Mouse (Mus musculus): ENCODE measurements around the gene Pdk2. TPM values are rescaled to one million over a fixed set of nuclear protein-coding genes. Genes with fewer than 3 reads are reported as not detected.

The Pdk2 gene
- polyA plus RNA-seq, 1 experiment from 2014 or later, result 35.8 TPM

DNA sequence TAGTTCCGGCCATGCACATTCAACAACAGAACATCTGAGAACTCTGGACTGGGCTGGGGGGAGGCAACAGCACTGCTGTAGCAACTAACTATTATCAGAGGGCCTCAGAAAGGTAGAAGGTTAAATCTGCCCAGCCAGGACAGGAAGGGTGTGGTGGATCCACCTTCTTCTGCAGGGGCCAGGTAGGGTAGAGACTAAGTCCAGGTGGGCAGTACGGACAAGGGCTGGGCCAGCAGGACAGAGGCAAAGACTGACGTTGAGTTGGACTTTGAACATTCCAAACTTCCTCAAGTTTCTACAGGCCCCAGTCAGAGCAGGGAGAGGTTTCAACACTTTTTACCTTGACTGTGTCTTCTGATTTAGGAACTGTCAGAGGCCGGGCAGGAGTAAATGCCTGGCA, 33.5 kb upstream of the Pdk2 start:
- Histone ChIP-seq H3K36me3 (ENCODE audit: control insufficient read depth, insufficient read depth, low read length) (no peaks in the 10 kb centered on the region), H3K4me1 (ENCODE audit: control insufficient read depth, insufficient read depth, low read length) (peaks cover 63% of the 10 kb centered on the region), H3K4me3 (ENCODE audit: low read depth, low read length) (peak overlapping the region; percentile 55; the same call in 1 of the 2 replicates), H3K27me3 (ENCODE audit: control insufficient read depth, insufficient read depth, low read length) (no peaks in the 10 kb centered on the region), H3K4me2 (replicated peaks; ENCODE audit: low read depth, low read length) (peak overlapping the region; percentile 79), H3K9me3 (ENCODE audit: control insufficient read depth, low read depth, low read length) (no peaks in the 10 kb centered on the region), H3K9ac (replicated peaks; ENCODE audit: low read depth, low read length) (no peak overlapping the region), H3K27ac (ENCODE audit: low read length) (peak overlapping the region; percentile 81; the same call in 1 of the 2 replicates)
- no peak for ATAC-seq (ENCODE audit: insufficient number of reproducible peaks, insufficient read depth, low FRiP score, low read depth)
- WGBS, result 31% methylated on average over 4 of the region's 4 CpGs

DNA sequence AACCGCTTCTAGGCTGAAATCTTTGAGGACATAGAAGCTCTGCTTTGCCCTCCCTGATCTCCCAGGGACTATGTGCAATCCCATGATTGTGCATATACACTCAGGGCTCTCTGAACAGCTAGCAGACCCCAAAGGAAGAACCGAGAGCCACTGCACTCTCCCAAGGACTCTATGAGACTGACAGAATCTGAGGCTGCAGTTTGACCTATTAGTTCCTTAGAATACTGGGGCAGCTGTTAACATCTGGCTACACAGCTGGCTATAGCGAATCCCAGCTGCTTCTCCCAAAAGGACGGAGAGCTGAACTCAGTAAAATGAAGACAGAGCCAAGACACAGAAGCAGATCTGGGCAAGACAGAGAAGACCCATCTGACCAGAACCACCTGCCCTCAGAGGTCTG, 32.7 kb upstream of the Pdk2 start:
- Histone ChIP-seq H3K9ac (replicated peaks; ENCODE audit: low read depth, low read length) (no peak overlapping the region), H3K4me3 (ENCODE audit: low read depth, low read length) (no peak overlapping the region), H3K4me1 (ENCODE audit: control insufficient read depth, insufficient read depth, low read length) (peaks cover 60% of the 10 kb centered on the region), H3K9me3 (ENCODE audit: control insufficient read depth, low read depth, low read length) (no peaks in the 10 kb centered on the region), H3K4me2 (replicated peaks; ENCODE audit: low read depth, low read length) (peak overlapping the region; percentile 79), H3K27ac (ENCODE audit: low read length) (no peak overlapping the region), H3K36me3 (ENCODE audit: control insufficient read depth, insufficient read depth, low read length) (no peaks in the 10 kb centered on the region), H3K27me3 (ENCODE audit: control insufficient read depth, insufficient read depth, low read length) (no peaks in the 10 kb centered on the region)
- 56% methylated on average over 4 of the region's 4 CpGs for WGBS
- no peak for ATAC-seq (ENCODE audit: insufficient number of reproducible peaks, insufficient read depth, low FRiP score, low read depth)

DNA sequence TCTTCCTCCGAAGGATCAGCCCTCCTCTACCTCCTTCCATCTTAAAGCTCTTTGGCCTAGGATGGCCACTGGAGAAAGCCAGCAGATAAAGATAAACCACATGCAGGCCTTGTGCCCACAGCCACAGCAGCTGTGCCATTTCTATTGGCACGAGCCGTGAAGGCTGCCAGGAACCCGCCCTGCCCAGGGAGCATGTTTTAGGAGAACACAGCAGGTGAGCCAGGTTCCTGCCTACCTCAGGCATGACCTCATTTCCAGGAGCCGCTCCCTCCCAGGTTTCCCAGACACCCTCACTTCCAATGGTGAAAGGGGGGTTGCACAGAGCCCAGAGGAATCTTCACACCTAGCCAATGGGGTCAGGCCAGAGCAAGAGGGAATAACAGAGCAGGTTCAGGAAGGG, 31.6 kb upstream of the Pdk2 start:
- 64% methylated on average over 5 of the region's 5 CpGs for WGBS
- no peaks in the 10 kb centered on the region for H3K36me3 ChIP-seq (ENCODE audit: control insufficient read depth, insufficient read depth, low read length)
- H3K4me1 ChIP-seq (ENCODE audit: control insufficient read depth, insufficient read depth, low read length), result peaks cover 54% of the 10 kb centered on the region
- H3K27ac ChIP-seq (ENCODE audit: low read length), result no peak overlapping the region
- no peaks in the 10 kb centered on the region for H3K27me3 ChIP-seq (ENCODE audit: control insufficient read depth, insufficient read depth, low read length)
- no peak overlapping the region for H3K4me3 ChIP-seq (ENCODE audit: low read depth, low read length)
- no peak overlapping the region for H3K4me2 ChIP-seq (replicated peaks; ENCODE audit: low read depth, low read length)
- H3K9me3 ChIP-seq (ENCODE audit: control insufficient read depth, low read depth, low read length), result no peaks in the 10 kb centered on the region
- no peak overlapping the region for H3K9ac ChIP-seq (replicated peaks; ENCODE audit: low read depth, low read length)
- no peak for ATAC-seq (ENCODE audit: insufficient number of reproducible peaks, insufficient read depth, low FRiP score, low read depth)

DNA sequence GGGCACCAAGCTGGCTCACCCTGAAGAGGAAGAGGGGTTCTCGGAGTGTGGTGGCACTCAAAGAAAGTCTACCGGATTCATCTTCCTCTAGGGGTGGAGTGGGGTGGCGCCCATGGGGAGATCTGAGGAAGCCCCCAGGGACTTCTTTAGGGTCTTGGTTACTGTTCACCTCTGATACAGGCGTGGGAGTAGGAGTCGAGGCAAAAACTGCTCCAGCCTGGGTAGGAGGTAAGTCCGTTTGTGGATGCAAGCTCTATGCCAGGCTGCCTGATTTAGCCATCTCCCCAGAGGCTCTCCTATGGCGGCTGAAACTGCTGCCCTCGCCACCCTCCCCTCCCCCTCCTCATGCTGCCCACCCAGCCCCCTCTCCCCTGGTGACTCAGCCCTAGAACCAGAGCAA, 31.0 kb upstream of the Pdk2 start:
- H3K4me1 ChIP-seq (ENCODE audit: control insufficient read depth, insufficient read depth, low read length), result peaks cover 51% of the 10 kb centered on the region
- no peaks in the 10 kb centered on the region for H3K27me3 ChIP-seq (ENCODE audit: control insufficient read depth, insufficient read depth, low read length)
- 78% methylated on average over 8 of the region's 8 CpGs for WGBS
- no peak overlapping the region for H3K4me3 ChIP-seq (ENCODE audit: low read depth, low read length)
- no peaks in the 10 kb centered on the region for H3K9me3 ChIP-seq (ENCODE audit: control insufficient read depth, low read depth, low read length)
- no peak for ATAC-seq (ENCODE audit: insufficient number of reproducible peaks, insufficient read depth, low FRiP score, low read depth)
- no peaks in the 10 kb centered on the region for H3K36me3 ChIP-seq (ENCODE audit: control insufficient read depth, insufficient read depth, low read length)
- H3K4me2 ChIP-seq (replicated peaks; ENCODE audit: low read depth, low read length), result no peak overlapping the region
- no peak overlapping the region; the same call in 1 of the 2 replicates for H3K27ac ChIP-seq (ENCODE audit: low read length)
- H3K9ac ChIP-seq (replicated peaks; ENCODE audit: low read depth, low read length), result no peak overlapping the region

DNA sequence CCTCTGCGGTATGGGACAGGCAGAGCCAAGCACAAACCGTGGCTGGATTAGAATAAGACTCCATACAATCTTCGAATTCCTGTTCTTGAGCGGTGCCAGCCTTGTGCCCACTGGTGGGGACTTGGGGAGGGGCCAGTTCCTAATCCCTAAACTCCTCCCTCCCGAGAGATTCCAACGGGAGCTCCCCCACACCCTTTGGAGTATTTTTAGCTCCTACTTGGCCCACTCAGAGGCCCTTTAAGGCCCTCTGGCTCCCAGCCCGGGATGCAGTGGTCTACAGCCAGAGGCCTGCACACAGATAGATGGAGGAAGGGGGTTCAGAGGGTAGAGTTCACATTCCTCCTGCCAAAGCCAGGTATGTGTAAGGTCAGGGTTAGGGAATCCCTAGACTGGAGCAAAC, 30.1 kb upstream of the Pdk2 start:
- no peak overlapping the region for H3K4me2 ChIP-seq (replicated peaks; ENCODE audit: low read depth, low read length)
- 29% methylated on average over 7 of the region's 7 CpGs for WGBS
- H3K9ac ChIP-seq (replicated peaks; ENCODE audit: low read depth, low read length), result no peak overlapping the region

DNA sequence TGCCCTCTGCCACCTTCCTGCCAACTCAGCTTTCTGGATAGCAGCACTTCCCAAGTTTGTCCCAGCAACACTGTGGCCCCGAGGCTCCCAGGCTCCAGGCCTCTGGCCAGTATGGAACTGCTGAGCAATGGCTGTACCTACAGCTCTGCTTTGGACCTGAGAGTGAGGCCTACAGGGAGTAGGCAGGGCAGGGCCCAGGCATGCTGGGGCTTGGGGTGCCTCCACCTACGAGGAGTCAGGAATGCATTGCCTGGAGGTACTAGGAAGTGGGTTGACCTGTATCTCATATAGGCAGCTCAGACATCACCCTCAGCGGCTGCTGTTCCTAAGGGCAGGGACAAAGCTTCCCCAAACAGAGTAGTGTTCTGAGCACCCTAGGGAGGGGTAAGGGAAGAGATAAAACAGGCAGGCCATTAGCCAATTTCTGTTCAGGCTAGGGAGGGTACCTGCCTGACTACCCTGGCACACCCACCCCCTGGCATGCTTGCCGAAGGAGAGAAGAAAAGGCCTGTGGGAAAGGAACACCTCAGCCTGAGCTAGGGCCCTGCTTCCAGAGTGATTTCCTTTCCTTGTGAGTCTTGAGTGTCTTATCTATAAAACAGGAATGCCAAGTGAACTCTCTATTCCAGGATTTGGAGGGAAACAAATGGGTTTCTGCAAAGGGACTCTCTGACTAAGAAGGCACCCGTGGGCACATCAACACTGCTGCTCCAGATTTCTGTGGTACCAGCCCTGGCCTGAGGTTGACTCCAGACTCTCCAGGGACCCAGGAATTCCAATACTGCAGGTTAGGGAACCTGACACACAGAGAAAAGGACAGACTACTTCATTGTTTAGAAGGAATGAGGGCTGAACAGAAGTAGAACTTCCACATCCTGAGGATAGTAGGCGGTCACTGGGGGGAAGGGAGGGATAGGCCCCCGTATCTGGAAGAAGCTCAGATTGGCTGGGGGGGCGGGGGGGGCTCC, 29.3 kb upstream of the Pdk2 start:
- H3K4me1 ChIP-seq (ENCODE audit: control insufficient read depth, insufficient read depth, low read length), result peaks cover 50% of the 10 kb centered on the region
- no peak for ATAC-seq (ENCODE audit: insufficient number of reproducible peaks, insufficient read depth, low FRiP score, low read depth)
- H3K4me3 ChIP-seq (ENCODE audit: low read depth, low read length), result no peak overlapping the region
- H3K27ac ChIP-seq (ENCODE audit: low read length), result peak overlapping the region; percentile 2; the same call in 1 of the 2 replicates
- H3K9ac ChIP-seq (replicated peaks; ENCODE audit: low read depth, low read length), result no peak overlapping the region
- WGBS, result 56% methylated on average over 8 of the region's 8 CpGs
- no peak overlapping the region for H3K4me2 ChIP-seq (replicated peaks; ENCODE audit: low read depth, low read length)
- H3K9me3 ChIP-seq (ENCODE audit: control insufficient read depth, low read depth, low read length), result no peaks in the 10 kb centered on the region
- 0 out of 2 replicates have a peak, but pooled peaks cover 2% of the 10 kb centered on the region for H3K36me3 ChIP-seq (ENCODE audit: control insufficient read depth, insufficient read depth, low read length)
- no peaks in the 10 kb centered on the region for H3K27me3 ChIP-seq (ENCODE audit: control insufficient read depth, insufficient read depth, low read length)

More for the DNA sequence above, 30.1 kb upstream of the Pdk2 start:
- Histone ChIP-seq H3K4me3 (ENCODE audit: low read depth, low read length) (no peak overlapping the region), H3K36me3 (ENCODE audit: control insufficient read depth, insufficient read depth, low read length) (no peaks in the 10 kb centered on the region), H3K9me3 (ENCODE audit: control insufficient read depth, low read depth, low read length) (no peaks in the 10 kb centered on the region), H3K27me3 (ENCODE audit: control insufficient read depth, insufficient read depth, low read length) (no peaks in the 10 kb centered on the region), H3K4me1 (ENCODE audit: control insufficient read depth, insufficient read depth, low read length) (peaks cover 51% of the 10 kb centered on the region), H3K27ac (ENCODE audit: low read length) (peak overlapping the region; percentile 2; the same call in 1 of the 2 replicates)
- ATAC-seq (ENCODE audit: insufficient number of reproducible peaks, insufficient read depth, low FRiP score, low read depth), result 0 out of 2 replicates have a peak, but pooled peaks have one; percentile 10

DNA sequence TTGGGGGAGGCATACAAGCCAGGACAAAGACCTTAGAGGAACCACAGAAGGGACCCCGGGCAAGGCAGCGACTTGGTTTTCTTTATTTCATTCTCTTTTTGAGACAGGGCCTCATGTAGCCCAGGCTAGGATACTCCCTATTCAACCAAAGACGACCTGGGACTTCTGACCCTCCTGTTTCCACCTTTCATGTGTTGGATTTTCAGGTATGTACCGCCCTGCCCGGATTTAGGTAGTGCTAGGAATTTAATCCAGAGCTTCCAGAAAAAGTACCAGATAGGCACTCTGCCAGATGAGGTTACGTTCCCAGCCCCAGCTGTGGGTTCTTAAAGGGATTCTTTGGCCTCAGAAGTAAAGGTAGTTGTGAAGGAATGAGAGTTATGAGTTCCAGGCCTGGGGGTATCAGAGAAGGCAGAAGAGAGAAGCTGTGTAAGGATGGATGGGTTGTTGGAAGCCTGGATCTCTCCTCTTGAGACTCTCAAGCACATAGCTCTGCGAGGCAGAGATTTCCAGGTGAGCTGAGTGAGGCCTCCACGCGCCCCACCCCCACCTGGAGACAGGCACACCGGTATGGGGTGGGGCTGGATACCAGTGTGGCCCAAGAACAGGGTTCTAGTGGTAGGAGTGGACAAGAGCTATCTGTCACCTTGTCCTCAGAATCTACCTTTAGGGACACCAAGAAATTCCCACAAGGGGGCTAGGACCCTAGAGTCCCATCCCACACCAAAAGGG, 28.2 kb upstream of the Pdk2 start:
- Histone ChIP-seq H3K9ac (replicated peaks; ENCODE audit: low read depth, low read length) (no peak overlapping the region), H3K4me3 (ENCODE audit: low read depth, low read length) (no peak overlapping the region), H3K27me3 (ENCODE audit: control insufficient read depth, insufficient read depth, low read length) (no peaks in the 10 kb centered on the region), H3K9me3 (ENCODE audit: control insufficient read depth, low read depth, low read length) (no peaks in the 10 kb centered on the region), H3K36me3 (ENCODE audit: control insufficient read depth, insufficient read depth, low read length) (0 out of 2 replicates have a peak, but pooled peaks cover 4% of the 10 kb centered on the region), H3K4me2 (replicated peaks; ENCODE audit: low read depth, low read length) (no peak overlapping the region), H3K4me1 (ENCODE audit: control insufficient read depth, insufficient read depth, low read length) (peaks cover 40% of the 10 kb centered on the region), H3K27ac (ENCODE audit: low read length) (peak overlapping the region; percentile 2; the same call in 1 of the 2 replicates)
- no peak for ATAC-seq (ENCODE audit: insufficient number of reproducible peaks, insufficient read depth, low FRiP score, low read depth)
- 76% methylated on average over 10 of the region's 10 CpGs for WGBS

DNA sequence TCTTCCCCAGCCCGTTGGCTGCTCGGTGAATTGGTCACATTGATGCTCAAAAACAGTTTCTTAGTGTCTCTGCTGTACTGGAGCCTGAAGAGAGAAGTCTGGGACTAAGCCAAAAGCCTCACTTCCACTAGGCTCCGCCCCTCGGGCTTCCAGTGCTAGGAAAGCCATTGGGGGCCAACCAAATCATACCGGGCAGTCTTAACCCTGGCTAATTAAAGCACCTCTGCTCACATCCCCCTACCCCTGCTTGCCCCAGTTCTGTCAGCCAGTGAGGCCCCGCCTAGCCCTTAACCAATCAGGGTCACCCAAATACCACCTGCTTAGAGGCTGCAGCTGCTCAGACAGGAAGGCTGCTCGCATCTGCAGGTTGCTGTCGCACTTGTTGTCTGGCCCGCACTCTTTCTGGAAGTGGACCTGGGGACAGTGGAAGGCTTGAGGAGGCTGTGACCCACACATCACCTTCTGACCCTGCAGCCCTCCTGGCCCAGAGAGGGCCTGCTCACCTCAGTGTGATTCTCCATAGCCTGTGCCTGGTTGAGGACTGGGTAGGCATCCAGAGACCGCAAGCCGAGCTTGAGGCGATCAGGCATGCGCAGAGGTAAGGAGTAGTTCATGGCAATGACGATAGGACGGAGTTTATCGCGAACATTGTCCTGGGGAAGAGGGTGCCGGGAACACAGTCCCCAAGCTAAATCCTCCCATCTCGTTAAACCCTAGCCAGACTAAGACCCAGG, 15.8 kb upstream of the Pdk2 start:
- WGBS, result 46% methylated on average over 19 of the region's 19 CpGs
- no peak for ATAC-seq (ENCODE audit: insufficient number of reproducible peaks, insufficient read depth, low FRiP score, low read depth)
- no peaks in the 10 kb centered on the region for H3K27me3 ChIP-seq (ENCODE audit: control insufficient read depth, insufficient read depth, low read length)
- H3K4me2 ChIP-seq (replicated peaks; ENCODE audit: low read depth, low read length), result no peak overlapping the region
- no peak overlapping the region for H3K27ac ChIP-seq (ENCODE audit: low read length)
- no peak overlapping the region for H3K9ac ChIP-seq (replicated peaks; ENCODE audit: low read depth, low read length)
- no peak overlapping the region for H3K4me3 ChIP-seq (ENCODE audit: low read depth, low read length)
- peaks cover 13% of the 10 kb centered on the region for H3K36me3 ChIP-seq (ENCODE audit: control insufficient read depth, insufficient read depth, low read length)
- no peaks in the 10 kb centered on the region for H3K4me1 ChIP-seq (ENCODE audit: control insufficient read depth, insufficient read depth, low read length)
- no peaks in the 10 kb centered on the region for H3K9me3 ChIP-seq (ENCODE audit: control insufficient read depth, low read depth, low read length)
